Mouse (Mus musculus) cerebellum, adult 2 months (tissue): ENCODE measurements around the gene Ppfibp1.

Source experiments
- CTCF ChIP-seq: fragments of 200-500 bp; IDR thresholded peaks from 2 replicates; pipeline ENCODE4 v1.5.1; 2011; ENCODE audit warnings: low read depth, mild to moderate bottlenecking, control low read depth, low read length, moderate library complexity, borderline replicate concordance; ENCODE audit not compliant: insufficient read depth
- POLR2A ChIP-seq: fragments of 200-500 bp; IDR thresholded peaks from 2 replicates; pipeline ENCODE4 v1.6.1; 2011; ENCODE audit warnings: low read length, control low read depth, borderline replicate concordance; ENCODE audit not compliant: insufficient read depth

DNA sequence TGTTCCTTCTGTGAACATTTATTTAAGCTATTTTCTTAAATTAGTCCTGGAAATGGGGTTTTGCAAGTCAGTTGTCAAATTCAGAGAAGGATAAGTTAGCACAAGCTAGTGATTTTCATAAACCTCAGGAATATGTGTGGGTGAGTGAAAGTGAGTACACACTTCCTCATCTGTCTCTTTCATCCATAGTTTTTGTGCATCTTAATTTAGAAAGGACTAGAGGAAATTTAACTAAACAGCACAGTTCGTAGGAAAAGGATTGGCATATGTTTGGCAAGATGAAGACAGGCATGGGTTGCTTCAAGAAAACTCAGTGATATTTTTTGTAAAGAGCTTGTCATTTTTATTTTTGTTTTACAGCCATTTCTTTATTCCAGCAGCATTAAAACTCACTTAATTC is 68.7 kb downstream of the Ppfibp1 start:
- TF ChIP-seq POLR2A = no peak
- no peak for TF ChIP-seq CTCF
